Mouse (Mus musculus) cortical plate, adult 2 months (tissue): ENCODE measurements around the gene Laptm4a.

Experiments used
- CTCF ChIP-seq: fragments of 200-500 bp; IDR thresholded peaks from 2 replicates; pipeline ENCODE4 v1.5.1; 2011; ENCODE audit warnings: mild to moderate bottlenecking, control low read depth, low read length; ENCODE audit not compliant: insufficient read depth; ENCODE audit errors: extremely low read depth
- POLR2A ChIP-seq: fragments of 200-500 bp; IDR thresholded peaks from 2 replicates; pipeline ENCODE4 v1.6.1; 2011; ENCODE audit warnings: mild to moderate bottlenecking, low read length, control low read depth; ENCODE audit not compliant: insufficient read depth; ENCODE audit errors: extremely low read depth

GRCm38 (mm10) chr12:8902479-8902878 is 19.0 kb upstream of the Laptm4a start:
- TF ChIP-seq POLR2A (no peak), CTCF (no peak)
